Mouse (Mus musculus) CH12.LX (cell line): ENCODE measurements around the gene E030030I06Rik. TPM values are rescaled to one million over a fixed set of nuclear protein-coding genes. Genes with fewer than 3 reads are reported as not detected.
A peak's percentile ranks its signal among the peaks of the same experiment; 100 is the strongest.
"Not testable (repeated sequence)": the region's sequence is repeated elsewhere in the genome, so short reads cannot be mapped to it uniquely, and the experiment has no call there.

Experiments
- DNase-seq: peaks from one replicate; pipeline ENCODE4 v3.0.0-alpha.2; 2013; ENCODE audit errors: extremely low read depth
- H3K27ac ChIP-seq: 2 replicates; pipeline ENCODE4 v1.5.1; 2012; ENCODE audit warnings: low read depth, mild to moderate bottlenecking, control low read depth, moderate library complexity; ENCODE audit not compliant: insufficient read depth
- H3K27me3 ChIP-seq: replicated peaks from 2 replicates; pipeline ENCODE3; 2012; ENCODE audit warnings: inconsistent platforms
- H3K36me3 ChIP-seq, 2 experiments: replicated peaks in 1 of 2; 2 replicates each; pipeline versions ENCODE3 to v1.6.1; 2012; ENCODE audit warnings: inconsistent platforms in 1 of 2, low read length in 1 of 2, mild to moderate bottlenecking in 1 of 2, mixed read lengths in 1 of 2, moderate library complexity in 1 of 2; ENCODE audit not compliant: control insufficient read depth in 1 of 2, insufficient read depth in 1 of 2
- H3K4me1 ChIP-seq, 2 experiments: 2 replicates each; pipeline ENCODE4 v1.6.1; 2012; ENCODE audit warnings: inconsistent platforms in 1 of 2, moderate library complexity in 1 of 2; ENCODE audit not compliant: insufficient read depth in 2 of 2, control insufficient read depth in 1 of 2
- H3K4me2 ChIP-seq: 2 replicates; pipeline ENCODE4 v1.6.1; 2012; ENCODE audit warnings: low read depth, mild to moderate bottlenecking, control low read depth; ENCODE audit not compliant: poor library complexity, insufficient read depth, severe bottlenecking
- H3K4me3 ChIP-seq, 3 experiments: fragments of 150-350 bp in 1 of 3; sonication (generic) in 1 of 3; replicated peaks in 1 of 3; 2 replicates each; pipeline versions ENCODE3 to v1.5.1; 2011 to 2012; ENCODE audit warnings: low read depth in 2 of 3, low read length in 2 of 3, mild to moderate bottlenecking in 2 of 3, moderate library complexity in 2 of 3, control low read depth in 1 of 3, improper control_type of control experiment in 1 of 3, inconsistent platforms in 1 of 3, mixed read lengths in 1 of 3; ENCODE audit not compliant: poor library complexity in 1 of 3
- H3K79me2 ChIP-seq: replicated peaks from 2 replicates; pipeline ENCODE4 v1.6.1; 2012; ENCODE audit warnings: mild to moderate bottlenecking, moderate library complexity; ENCODE audit not compliant: control insufficient read depth, poor library complexity, insufficient read depth, severe bottlenecking; ENCODE audit errors: extremely low read depth
- H3K9ac ChIP-seq: 2 replicates; pipeline ENCODE4 v1.6.1; 2012; ENCODE audit warnings: low read depth, mild to moderate bottlenecking, control low read depth, moderate library complexity; ENCODE audit not compliant: insufficient read depth
- H3K9me3 ChIP-seq: replicated peaks from 2 replicates; pipeline ENCODE3; 2012; ENCODE audit warnings: low read length, inconsistent platforms, mixed read lengths
- CHD1 ChIP-seq: IDR thresholded peaks from 2 replicates; pipeline ENCODE4 v1.6.1; 2012; ENCODE audit warnings: low read depth, low read length, improper control_type of control experiment, inconsistent platforms
- CTCF ChIP-seq, 2 experiments: IDR thresholded peaks in 1 of 2; conservative IDR thresholded peaks in 1 of 2; 2 replicates each; pipeline ENCODE4 v1.5.1; 2011 to 2012; ENCODE audit warnings: low read depth in 2 of 2, low read length in 2 of 2, improper control_type of control experiment in 1 of 2, inconsistent platforms in 1 of 2, mild to moderate bottlenecking in 1 of 2, moderate library complexity in 1 of 2
- E2F4 ChIP-seq: IDR thresholded peaks from 2 replicates; pipeline ENCODE4 v1.6.1; 2011; ENCODE audit warnings: low read depth, low read length, improper control_type of control experiment; ENCODE audit not compliant: insufficient replicate concordance
- HCFC1 ChIP-seq: IDR thresholded peaks from 2 replicates; pipeline ENCODE4 v1.6.1; 2012; ENCODE audit warnings: low read depth, mild to moderate bottlenecking, inconsistent platforms, low read length, improper control_type of control experiment
- IRF4 ChIP-seq: IDR thresholded peaks from 2 replicates; pipeline ENCODE4 v1.6.1; 2014; ENCODE audit warnings: low read depth, mild to moderate bottlenecking, inconsistent platforms, low read length, improper control_type of control experiment
- MAX ChIP-seq: IDR thresholded peaks from 2 replicates; pipeline ENCODE4 v1.6.1; 2011; ENCODE audit warnings: low read length, improper control_type of control experiment
- MAZ ChIP-seq: IDR thresholded peaks from 2 replicates; pipeline ENCODE4 v1.6.1; 2012; ENCODE audit warnings: low read depth, mild to moderate bottlenecking, inconsistent platforms, low read length, improper control_type of control experiment, moderate library complexity
- NELFE ChIP-seq: IDR thresholded peaks from 2 replicates; pipeline ENCODE4 v1.6.1; 2011; ENCODE audit warnings: low read depth, low read length, improper control_type of control experiment
- NRF1 ChIP-seq: IDR thresholded peaks from 2 replicates; pipeline ENCODE4 v1.6.1; 2014; ENCODE audit warnings: low read depth, mild to moderate bottlenecking, inconsistent platforms, low read length, improper control_type of control experiment, moderate library complexity
- POLR2AphosphoS2 ChIP-seq: IDR thresholded peaks from 2 replicates; pipeline ENCODE4 v1.6.1; 2011; ENCODE audit warnings: low read depth, low read length, improper control_type of control experiment
- RAD21 ChIP-seq: IDR thresholded peaks from 2 replicates; pipeline ENCODE4 v1.6.1; 2011; ENCODE audit warnings: low read depth, mild to moderate bottlenecking, low read length, improper control_type of control experiment, moderate library complexity
- SIN3A ChIP-seq: IDR thresholded peaks from 2 replicates; pipeline ENCODE4 v1.6.1; 2012; ENCODE audit warnings: low read length, improper control_type of control experiment, inconsistent platforms
- SMC3 ChIP-seq: IDR thresholded peaks from 2 replicates; pipeline ENCODE4 v1.6.1; 2011; ENCODE audit warnings: low read depth, low read length, improper control_type of control experiment
- TBP ChIP-seq: conservative IDR thresholded peaks from 2 replicates; pipeline ENCODE4 v1.6.1; 2011; ENCODE audit warnings: low read depth, low read length, improper control_type of control experiment
- TCF12 ChIP-seq: IDR thresholded peaks from 2 replicates; pipeline ENCODE4 v1.6.1; 2014; ENCODE audit warnings: low read depth, mild to moderate bottlenecking, inconsistent platforms, low read length, improper control_type of control experiment
- USF2 ChIP-seq: conservative IDR thresholded peaks from 2 replicates; pipeline ENCODE4 v1.6.1; 2011; ENCODE audit warnings: low read depth, low read length, improper control_type of control experiment
- ZKSCAN1 ChIP-seq: IDR thresholded peaks from 2 replicates; pipeline ENCODE4 v1.6.1; 2012; ENCODE audit warnings: low read depth, inconsistent platforms, low read length, improper control_type of control experiment, borderline replicate concordance
- dilution Hi-C: fragments of 300-500 bp; cut with MboI; formaldehyde crosslinking; loops from 2 replicates; pipeline ENCODE4 v1.14.3; 2020; ENCODE audit warnings: low sequenced_read_pairs; ENCODE audit not compliant: extremely low pct_unique_long_range_greater_than_20kb, extremely low pct_ligation_motif_present
- in situ Hi-C: fragments of 300-500 bp; cut with MboI; formaldehyde crosslinking; loops from 3 replicates; pipeline ENCODE4 v1.14.3; 2019; ENCODE audit warnings: low sequenced_read_pairs, low pct_ligation_motif_present, low pct_unique_long_range_greater_than_20kb, mixed read lengths
- polyA plus RNA-seq: library from polyadenylated mRNA; unstranded; fragments of >175 nt; gene quantifications from 2 replicates; pipeline ENCODE4 v1.2.1, GENCODE M21; 2012; ENCODE audit warnings: low read depth; ENCODE audit not compliant: insufficient read length
- total RNA-seq, 2 experiments: library from RNA; depleted of rRNA; stranded (reverse); fragments of 300-350 nt in 1 of 2; fragments of >200 nt in 1 of 2; gene quantifications; 2 replicates each; pipeline ENCODE4 v1.2.3; 2012 to 2014

E030030I06Rik gene
- total and polyA plus RNA-seq, 3 experiments: 3.5 to 7.5 (median 5.9) TPM

DNA sequence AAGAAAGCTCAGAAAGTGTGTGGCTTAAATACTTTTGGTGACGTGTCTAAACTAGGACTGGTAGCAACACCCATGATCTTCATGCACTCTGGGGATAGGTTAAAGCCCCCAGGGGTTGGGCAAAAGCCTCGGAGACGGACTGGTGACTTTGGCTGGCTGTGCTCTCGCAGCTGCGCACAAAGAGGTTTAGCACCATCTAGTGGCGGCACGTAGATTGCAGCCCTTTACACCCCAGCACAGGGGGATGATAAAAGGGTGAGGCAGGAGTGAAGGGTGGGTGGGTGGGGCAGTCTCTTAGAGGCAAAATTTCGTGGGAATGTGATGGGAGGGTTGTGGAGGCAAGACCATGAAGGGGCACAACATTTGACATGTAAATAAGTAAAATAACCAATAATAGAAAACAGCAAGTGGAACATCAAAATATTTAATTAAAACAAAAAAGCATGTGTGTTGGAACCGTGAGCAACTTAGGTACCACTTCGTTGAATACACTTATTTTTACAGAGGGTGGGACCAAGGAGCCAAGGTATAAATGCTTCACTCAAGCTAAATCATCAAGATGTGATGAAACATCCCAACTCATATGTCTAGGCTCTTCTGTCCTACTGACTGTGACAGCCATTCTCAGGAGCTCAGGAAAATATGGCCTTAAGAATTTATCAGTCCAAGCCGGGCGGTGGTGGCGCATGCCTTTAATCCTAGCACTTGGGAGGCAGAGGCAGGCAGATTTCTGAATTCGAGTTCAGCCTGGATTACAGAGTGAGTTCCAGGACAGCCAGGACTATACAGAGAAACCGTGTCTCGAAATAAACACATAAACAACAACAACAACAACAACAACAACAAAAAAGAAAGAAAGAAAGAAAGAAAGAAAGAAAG is 14.9 kb upstream of the E030030I06Rik start:
- H3K27me3 ChIP-seq, DNase-seq, H3K9ac ChIP-seq, H3K27ac ChIP-seq, H3K36me3 ChIP-seq, H3K4me3 ChIP-seq, dilution Hi-C loops, H3K79me2 ChIP-seq, in situ Hi-C loops, H3K4me1 ChIP-seq, H3K9me3 ChIP-seq: not testable (repeated sequence)
- peak; percentile 33 for TF ChIP-seq SMC3
- peak; percentile 29 for TF ChIP-seq RAD21
- peak in 1 of 2 experiments; percentile 43; a peak in 2 of 4 replicates for TF ChIP-seq CTCF (conservative IDR thresholded peaks at IDR 0.05 in 1 of 2, IDR thresholded peaks at IDR 0.05 in 1 of 2; ENCODE audit: low read depth in 2 of 2, low read length in 2 of 2)
- TF ChIP-seq NRF1: peak; percentile 59
- H3K4me2 ChIP-seq: peak overlapping the region; percentile 50; the same call in 1 of the 2 replicates

DNA sequence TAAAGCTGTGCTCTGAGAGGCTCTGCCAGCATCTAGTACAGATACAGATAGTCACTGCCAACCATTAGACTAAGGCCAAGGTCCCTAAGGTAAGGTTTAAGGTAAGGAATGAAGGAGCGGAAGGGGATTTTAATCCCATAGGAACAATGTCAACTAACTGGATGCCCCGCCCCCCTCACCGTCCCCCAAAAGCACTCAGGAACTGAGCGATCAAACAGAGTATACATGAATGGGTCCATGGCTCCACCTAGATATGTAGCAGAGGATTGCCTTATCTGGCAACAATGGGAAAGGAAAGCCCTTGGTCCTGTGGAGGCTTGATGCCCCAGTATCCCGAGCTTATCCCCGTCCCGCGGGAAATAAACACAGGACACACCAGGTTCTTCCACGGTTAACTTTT is 14.2 kb upstream of the E030030I06Rik start:
- H3K4me1 ChIP-seq, dilution Hi-C loops, H3K36me3 ChIP-seq, DNase-seq, H3K4me3 ChIP-seq, H3K9me3 ChIP-seq, H3K9ac ChIP-seq, H3K27ac ChIP-seq, H3K79me2 ChIP-seq, in situ Hi-C loops, H3K27me3 ChIP-seq: not testable (repeated sequence)
- H3K4me2 ChIP-seq: peak overlapping the region; percentile 50; the same call in 1 of the 2 replicates

DNA sequence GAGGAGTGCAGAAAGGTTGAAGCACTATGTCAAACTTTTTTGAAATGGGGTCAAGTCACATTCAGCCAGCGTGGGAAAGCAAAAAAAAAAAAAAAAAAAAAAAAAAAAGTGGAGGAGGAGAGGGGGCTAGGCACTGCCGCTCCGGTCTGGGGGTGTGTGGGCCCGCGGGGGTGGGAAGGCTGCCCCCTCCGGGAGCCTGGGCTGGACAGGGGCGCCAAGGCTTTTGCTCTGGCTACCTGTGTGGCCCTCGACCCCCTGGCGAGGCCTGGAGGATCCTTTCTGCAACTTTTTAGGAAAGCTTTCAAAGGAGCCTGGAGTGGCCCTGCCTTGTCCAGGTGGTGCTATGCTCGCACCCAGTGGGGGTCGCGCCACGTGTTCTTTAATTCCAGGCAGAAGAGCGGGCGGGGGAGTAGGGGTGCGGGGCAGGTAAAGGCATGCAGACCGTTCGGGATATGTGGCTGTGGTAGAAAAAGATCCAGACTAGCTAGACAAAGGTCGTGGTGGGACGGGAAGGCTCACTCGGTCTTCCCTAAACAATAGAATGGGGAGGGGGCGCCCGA is 10.6 kb upstream of the E030030I06Rik start:
- no peaks in the 10 kb centered on the region for H3K36me3 ChIP-seq
- no peaks in the 10 kb centered on the region for H3K79me2 ChIP-seq
- DNase-seq: no peak
- H3K27ac ChIP-seq: no peak overlapping the region
- H3K4me2 ChIP-seq: no peak overlapping the region
- dilution Hi-C loops: no loop called here
- in situ Hi-C loops: no loop called here
- no peaks in the 10 kb centered on the region for H3K4me1 ChIP-seq
- peaks cover 8% of the 10 kb centered on the region for H3K27me3 ChIP-seq
- TF ChIP-seq E2F4 (no peak), ZKSCAN1 (no peak), IRF4 (no peak), NRF1 (no peak), NELFE (no peak), CHD1 (no peak), HCFC1 (no peak), TCF12 (no peak), MAZ (no peak), POLR2AphosphoS2 (no peak), TBP (no peak), MAX (no peak), SMC3 (no peak), USF2 (no peak), SIN3A (no peak)
- H3K4me3 ChIP-seq: no peak overlapping the region
- H3K9me3 ChIP-seq: no peaks in the 10 kb centered on the region
- H3K9ac ChIP-seq: no peak overlapping the region
